Mouse (Mus musculus) forebrain, embryonic 10.5 days (tissue): ENCODE measurements around the gene Zfpl1. TPM values are rescaled to one million over a fixed set of nuclear protein-coding genes. Genes with fewer than 3 reads are reported as not detected.

Source experiments
- DNase-seq: peaks from one replicate; pipeline ENCODE4 v3.0.0-alpha.2; 2017; ENCODE audit warnings: low spot score; ENCODE audit errors: extremely low spot score
- H3K27ac ChIP-seq: fragments of 300-500 bp; sonication (generic); 2 replicates; pipeline ENCODE4 v1.5.1; 2016; ENCODE audit warnings: mild to moderate bottlenecking
- H3K27me3 ChIP-seq: fragments of 300-500 bp; sonication (generic); 2 replicates; pipeline ENCODE4 v1.6.1; 2016; ENCODE audit warnings: mild to moderate bottlenecking; ENCODE audit not compliant: poor library complexity, severe bottlenecking
- H3K36me3 ChIP-seq: fragments of 300-500 bp; sonication (generic); replicated peaks from 2 replicates; pipeline ENCODE4 v1.6.1; 2016; ENCODE audit warnings: mild to moderate bottlenecking, moderate library complexity
- H3K4me1 ChIP-seq: fragments of 300-500 bp; sonication (generic); 2 replicates; pipeline ENCODE4 v1.6.1; 2016
- H3K4me3 ChIP-seq: fragments of 300-500 bp; sonication (generic); 2 replicates; pipeline ENCODE4 v1.5.1; 2016; ENCODE audit warnings: mild to moderate bottlenecking, moderate library complexity
- H3K9me3 ChIP-seq: fragments of 300-500 bp; sonication (generic); 2 replicates; pipeline ENCODE4 v1.6.1; 2016; ENCODE audit warnings: mild to moderate bottlenecking, moderate library complexity
- WGBS: fragments of 180-500 bp; shearing (Covaris S2); methylation state at CpG from one replicate; pipeline ENCODE4 v1.1.7; 2016; 5-methylcytosine and 5-hydroxymethylcytosine counted together
- polyA plus RNA-seq: library from polyadenylated mRNA; unstranded; fragments of >200 nt; fragmentation: Nextera tagmentation; extraction: Ambion mirVana; gene quantifications from 2 replicates; pipeline ENCODE4 v1.2.1, GENCODE M21; 2016

Gene Zfpl1
- polyA plus RNA-seq, 1 experiment from 2014 or later, result 78.0 TPM

- Histone ChIP-seq H3K4me3 (peak within 1 kb of the TSS; percentile 96), H3K9me3 (no peaks in the 10 kb centered on the region), H3K36me3 (peaks cover 46% of the 10 kb centered on the region), H3K27ac (peak within 1 kb of the TSS; percentile 98), H3K4me1 (peaks cover 41% of the 10 kb centered on the region), H3K27me3 (no peaks in the 10 kb centered on the region)
- WGBS, result 0% methylated on average over 77 of the region's 77 CpGs
- peak; percentile 90 for DNase-seq
Measured at GRCm38 (mm10) chr19:6117986-6118676, 33.4 kb upstream of the Zfpl1 start, which contains the start of gene Sac3d1. Gene Sac3d1 (minus strand): TSS chr19:6118650.

- Histone ChIP-seq H3K36me3 (peaks cover 53% of the 10 kb centered on the region), H3K4me1 (peaks cover 41% of the 10 kb centered on the region), H3K9me3 (no peaks in the 10 kb centered on the region), H3K27ac (peak overlapping the region; percentile 98), H3K27me3 (no peaks in the 10 kb centered on the region), H3K4me3 (peak overlapping the region; percentile 96)
- 7% methylated on average over 32 of the region's 32 CpGs for WGBS
- no peak for DNase-seq
Measured at GRCm38 (mm10) chr19:6117346-6117985, 32.7 kb upstream of the Zfpl1 start.

GRCm38 (mm10) chr19:6116113-6116850 is 31.5 kb upstream of the Zfpl1 start:
- Histone ChIP-seq H3K4me1 (peaks cover 32% of the 10 kb centered on the region), H3K27me3 (no peaks in the 10 kb centered on the region), H3K9me3 (no peaks in the 10 kb centered on the region), H3K27ac (no peak overlapping the region), H3K4me3 (peak overlapping the region; percentile 96), H3K36me3 (peaks cover 58% of the 10 kb centered on the region)
- DNase-seq, result no peak
- 94% methylated on average over 15 of the region's 15 CpGs for WGBS

- H3K27ac ChIP-seq, result no peak overlapping the region
- no peaks in the 10 kb centered on the region for H3K9me3 ChIP-seq
- no peak for DNase-seq
- H3K4me3 ChIP-seq, result no peak overlapping the region
- H3K27me3 ChIP-seq, result no peaks in the 10 kb centered on the region
- H3K36me3 ChIP-seq, result peaks cover 58% of the 10 kb centered on the region
- WGBS, result 76% methylated on average over 6 of the region's 6 CpGs
- peaks cover 18% of the 10 kb centered on the region for H3K4me1 ChIP-seq
Measured at GRCm38 (mm10) chr19:6113116-6113515, 28.4 kb upstream of the Zfpl1 start.

- H3K4me1 ChIP-seq, result peaks cover 9% of the 10 kb centered on the region
- H3K27me3 ChIP-seq, result no peaks in the 10 kb centered on the region
- no peak within 1 kb of the TSS for H3K27ac ChIP-seq
- 92% methylated on average over 7 of the region's 7 CpGs for WGBS
- H3K9me3 ChIP-seq, result no peaks in the 10 kb centered on the region
- H3K36me3 ChIP-seq, result peaks cover 13% of the 10 kb centered on the region
- DNase-seq, result no peak
- H3K4me3 ChIP-seq, result no peak within 1 kb of the TSS
Measured at GRCm38 (mm10) chr19:6105586-6105985, 20.8 kb upstream of the Zfpl1 start, which contains the start of gene Naaladl1. Gene Naaladl1 (plus strand): TSS chr19:6105782.

- H3K27me3 ChIP-seq, result no peaks in the 10 kb centered on the region
- H3K27ac ChIP-seq, result no peak overlapping the region
- no peak overlapping the region for H3K4me3 ChIP-seq
- 87% methylated on average over 4 of the region's 4 CpGs for WGBS
- no peaks in the 10 kb centered on the region for H3K9me3 ChIP-seq
- DNase-seq, result no peak
- peaks cover 23% of the 10 kb centered on the region for H3K36me3 ChIP-seq
- peaks cover 11% of the 10 kb centered on the region for H3K4me1 ChIP-seq
Measured at GRCm38 (mm10) chr19:6104476-6104875, 19.7 kb upstream of the Zfpl1 start.

- Histone ChIP-seq H3K27me3 (no peaks in the 10 kb centered on the region), H3K27ac (no peak overlapping the region), H3K4me1 (peaks cover 11% of the 10 kb centered on the region), H3K9me3 (no peaks in the 10 kb centered on the region), H3K36me3 (peaks cover 39% of the 10 kb centered on the region), H3K4me3 (no peak overlapping the region)
- WGBS, result 82% methylated on average over 6 of the region's 6 CpGs
- DNase-seq, result no peak
Measured at GRCm38 (mm10) chr19:6102169-6102853, 17.6 kb upstream of the Zfpl1 start.

GRCm38 (mm10) chr19:6101186-6101585 is 16.4 kb upstream of the Zfpl1 start:
- 59% methylated on average over 6 of the region's 6 CpGs for WGBS
- Histone ChIP-seq H3K4me3 (no peak overlapping the region), H3K27ac (no peak overlapping the region), H3K27me3 (no peaks in the 10 kb centered on the region), H3K36me3 (peaks cover 45% of the 10 kb centered on the region), H3K4me1 (peaks cover 8% of the 10 kb centered on the region), H3K9me3 (no peaks in the 10 kb centered on the region)
- DNase-seq, result no peak

GRCm38 (mm10) chr19:6097847-6098246 is 13.1 kb upstream of the Zfpl1 start:
- 86% methylated on average over 3 of the region's 3 CpGs for WGBS
- no peak for DNase-seq

GRCm38 (mm10) chr19:6094119-6094518 is 9.4 kb upstream of the Zfpl1 start, which contains the start of gene AC131692.1:
Gene AC131692.1 (plus strand): TSS chr19:6094419.
- H3K36me3 ChIP-seq, result peaks cover 98% of the 10 kb centered on the region
- WGBS, result 94% methylated on average over 7 of the region's 7 CpGs
- H3K4me1 ChIP-seq, result no peaks in the 10 kb centered on the region
- no peak for DNase-seq
- H3K4me3 ChIP-seq, result no peak within 1 kb of the TSS
- no peaks in the 10 kb centered on the region for H3K9me3 ChIP-seq
- H3K27ac ChIP-seq, result no peak within 1 kb of the TSS
- H3K27me3 ChIP-seq, result no peaks in the 10 kb centered on the region

More at GRCm38 (mm10) chr19:6097847-6098246, 13.1 kb upstream of the Zfpl1 start:
- no peak overlapping the region for H3K27ac ChIP-seq
- H3K9me3 ChIP-seq, result no peaks in the 10 kb centered on the region
- no peaks in the 10 kb centered on the region for H3K27me3 ChIP-seq
- peaks cover 74% of the 10 kb centered on the region for H3K36me3 ChIP-seq
- H3K4me1 ChIP-seq, result peaks cover 8% of the 10 kb centered on the region
- no peak overlapping the region for H3K4me3 ChIP-seq

GRCm38 (mm10) chr19:6088841-6089240 is 4.1 kb upstream of the Zfpl1 start:
- H3K4me1 ChIP-seq, result peaks cover 16% of the 10 kb centered on the region
- H3K27me3 ChIP-seq, result no peaks in the 10 kb centered on the region
- H3K4me3 ChIP-seq, result no peak overlapping the region
- no peak overlapping the region for H3K27ac ChIP-seq
- peaks cover 80% of the 10 kb centered on the region for H3K36me3 ChIP-seq
- H3K9me3 ChIP-seq, result no peaks in the 10 kb centered on the region
- 95% methylated on average over 13 of the region's 13 CpGs for WGBS
- DNase-seq, result no peak

- H3K36me3 ChIP-seq, result peaks cover 70% of the 10 kb centered on the region
- H3K4me3 ChIP-seq, result peak overlapping the region; percentile 89
- DNase-seq, result peak; percentile 75
- peaks cover 23% of the 10 kb centered on the region for H3K4me1 ChIP-seq
- WGBS, result under 1% methylated on average over 17 of the region's 17 CpGs
- peak overlapping the region; percentile 91 for H3K27ac ChIP-seq
- no peaks in the 10 kb centered on the region for H3K9me3 ChIP-seq
- H3K27me3 ChIP-seq, result no peaks in the 10 kb centered on the region
Measured at GRCm38 (mm10) chr19:6085417-6085879, 692 bp upstream of the Zfpl1 start.
